Mouse (Mus musculus) CH12.LX (cell line): Measurements from ENCODE around the gene Megf8. TPM values are rescaled to one million over a fixed set of nuclear protein-coding genes. Genes with fewer than 3 reads are reported as not detected.

Experiments used
- DNase-seq: peaks from one replicate; pipeline ENCODE4 v3.0.0-alpha.2; 2013; ENCODE audit errors: extremely low read depth
- H3K27ac ChIP-seq: 2 replicates; pipeline ENCODE4 v1.5.1; 2012; ENCODE audit warnings: low read depth, mild to moderate bottlenecking, control low read depth, moderate library complexity; ENCODE audit not compliant: insufficient read depth
- H3K27me3 ChIP-seq: replicated peaks from 2 replicates; pipeline ENCODE3; 2012; ENCODE audit warnings: inconsistent platforms
- H3K36me3 ChIP-seq, 2 experiments: replicated peaks in 1 of 2; 2 replicates each; pipeline versions ENCODE3 to v1.6.1; 2012; ENCODE audit warnings: inconsistent platforms in 1 of 2, low read length in 1 of 2, mild to moderate bottlenecking in 1 of 2, mixed read lengths in 1 of 2, moderate library complexity in 1 of 2; ENCODE audit not compliant: control insufficient read depth in 1 of 2, insufficient read depth in 1 of 2
- H3K4me1 ChIP-seq, 2 experiments: 2 replicates each; pipeline ENCODE4 v1.6.1; 2012; ENCODE audit warnings: inconsistent platforms in 1 of 2, moderate library complexity in 1 of 2; ENCODE audit not compliant: insufficient read depth in 2 of 2, control insufficient read depth in 1 of 2
- H3K4me2 ChIP-seq: 2 replicates; pipeline ENCODE4 v1.6.1; 2012; ENCODE audit warnings: low read depth, mild to moderate bottlenecking, control low read depth; ENCODE audit not compliant: poor library complexity, insufficient read depth, severe bottlenecking
- H3K4me3 ChIP-seq, 3 experiments: fragments of 150-350 bp in 1 of 3; sonication (generic) in 1 of 3; replicated peaks in 1 of 3; 2 replicates each; pipeline versions ENCODE3 to v1.5.1; 2011 to 2012; ENCODE audit warnings: low read depth in 2 of 3, low read length in 2 of 3, mild to moderate bottlenecking in 2 of 3, moderate library complexity in 2 of 3, control low read depth in 1 of 3, improper control_type of control experiment in 1 of 3, inconsistent platforms in 1 of 3, mixed read lengths in 1 of 3; ENCODE audit not compliant: poor library complexity in 1 of 3
- H3K79me2 ChIP-seq: replicated peaks from 2 replicates; pipeline ENCODE4 v1.6.1; 2012; ENCODE audit warnings: mild to moderate bottlenecking, moderate library complexity; ENCODE audit not compliant: control insufficient read depth, poor library complexity, insufficient read depth, severe bottlenecking; ENCODE audit errors: extremely low read depth
- H3K9ac ChIP-seq: 2 replicates; pipeline ENCODE4 v1.6.1; 2012; ENCODE audit warnings: low read depth, mild to moderate bottlenecking, control low read depth, moderate library complexity; ENCODE audit not compliant: insufficient read depth
- H3K9me3 ChIP-seq: replicated peaks from 2 replicates; pipeline ENCODE3; 2012; ENCODE audit warnings: low read length, inconsistent platforms, mixed read lengths
- ELF1 ChIP-seq: IDR thresholded peaks from 2 replicates; pipeline ENCODE4 v1.6.1; 2014; ENCODE audit warnings: low read depth, mild to moderate bottlenecking, inconsistent platforms, low read length, improper control_type of control experiment
- GABPA ChIP-seq: IDR thresholded peaks from 2 replicates; pipeline ENCODE4 v1.6.1; 2012; ENCODE audit warnings: low read depth, low read length, improper control_type of control experiment, inconsistent platforms; ENCODE audit not compliant: insufficient replicate concordance
- JUN ChIP-seq: IDR thresholded peaks from 2 replicates; pipeline ENCODE4 v1.6.1; 2011; ENCODE audit warnings: low read depth, mild to moderate bottlenecking, low read length, improper control_type of control experiment, moderate library complexity; ENCODE audit not compliant: insufficient read depth
- MAX ChIP-seq: IDR thresholded peaks from 2 replicates; pipeline ENCODE4 v1.6.1; 2011; ENCODE audit warnings: low read length, improper control_type of control experiment
- MEF2A ChIP-seq: IDR thresholded peaks from 2 replicates; pipeline ENCODE4 v1.6.1; 2014; ENCODE audit warnings: low read depth, mild to moderate bottlenecking, inconsistent platforms, low read length, improper control_type of control experiment, borderline replicate concordance
- MYC ChIP-seq: IDR thresholded peaks from 2 replicates; pipeline ENCODE4 v1.6.1; 2011; ENCODE audit warnings: low read depth, mild to moderate bottlenecking, improper control_type of control experiment, low read length
- NELFE ChIP-seq: IDR thresholded peaks from 2 replicates; pipeline ENCODE4 v1.6.1; 2011; ENCODE audit warnings: low read depth, low read length, improper control_type of control experiment
- POLR2AphosphoS2 ChIP-seq: IDR thresholded peaks from 2 replicates; pipeline ENCODE4 v1.6.1; 2011; ENCODE audit warnings: low read depth, low read length, improper control_type of control experiment
- RAD21 ChIP-seq: IDR thresholded peaks from 2 replicates; pipeline ENCODE4 v1.6.1; 2011; ENCODE audit warnings: low read depth, mild to moderate bottlenecking, low read length, improper control_type of control experiment, moderate library complexity
- UBTF ChIP-seq: IDR thresholded peaks from 2 replicates; pipeline ENCODE4 v1.6.1; 2012; ENCODE audit warnings: low read depth, mild to moderate bottlenecking, inconsistent platforms, low read length, improper control_type of control experiment, moderate library complexity
- USF2 ChIP-seq: conservative IDR thresholded peaks from 2 replicates; pipeline ENCODE4 v1.6.1; 2011; ENCODE audit warnings: low read depth, low read length, improper control_type of control experiment
- ZC3H11A ChIP-seq: IDR thresholded peaks from 2 replicates; pipeline ENCODE4 v1.6.1; 2012; ENCODE audit warnings: low read depth, mild to moderate bottlenecking, inconsistent platforms, low read length, improper control_type of control experiment
- ZKSCAN1 ChIP-seq: IDR thresholded peaks from 2 replicates; pipeline ENCODE4 v1.6.1; 2012; ENCODE audit warnings: low read depth, inconsistent platforms, low read length, improper control_type of control experiment, borderline replicate concordance
- ZMIZ1 ChIP-seq: IDR thresholded peaks from 2 replicates; pipeline ENCODE4 v1.6.1; 2012; ENCODE audit warnings: low read depth, mild to moderate bottlenecking, inconsistent platforms, low read length, improper control_type of control experiment
- dilution Hi-C: fragments of 300-500 bp; cut with MboI; formaldehyde crosslinking; loops from 2 replicates; pipeline ENCODE4 v1.14.3; 2020; ENCODE audit warnings: low sequenced_read_pairs; ENCODE audit not compliant: extremely low pct_unique_long_range_greater_than_20kb, extremely low pct_ligation_motif_present
- in situ Hi-C: fragments of 300-500 bp; cut with MboI; formaldehyde crosslinking; loops from 3 replicates; pipeline ENCODE4 v1.14.3; 2019; ENCODE audit warnings: low sequenced_read_pairs, low pct_ligation_motif_present, low pct_unique_long_range_greater_than_20kb, mixed read lengths
- polyA plus RNA-seq: library from polyadenylated mRNA; unstranded; fragments of >175 nt; gene quantifications from 2 replicates; pipeline ENCODE4 v1.2.1, GENCODE M21; 2012; ENCODE audit warnings: low read depth; ENCODE audit not compliant: insufficient read length
- total RNA-seq, 2 experiments: library from RNA; depleted of rRNA; stranded (reverse); fragments of 300-350 nt in 1 of 2; fragments of >200 nt in 1 of 2; gene quantifications; 2 replicates each; pipeline ENCODE4 v1.2.3; 2012 to 2014

Megf8 gene
- total and polyA plus RNA-seq, 3 experiments, result 0.62 to 1.7 (median 1.2) TPM

- Histone ChIP-seq H3K4me1 (no peaks in the 10 kb centered on the region), H3K4me3 (no peak overlapping the region), H3K4me2 (no peak overlapping the region), H3K27me3 (peaks cover 75% of the 10 kb centered on the region), H3K79me2 (no peaks in the 10 kb centered on the region), H3K9ac (no peak overlapping the region), H3K9me3 (no peaks in the 10 kb centered on the region)
- dilution Hi-C loops, result no loop called here
- in situ Hi-C loops, result no loop called here
- TF ChIP-seq NELFE (no peak), UBTF (no peak), JUN (no peak), ZKSCAN1 (no peak), MYC (no peak), MEF2A (no peak), ZC3H11A (no peak), USF2 (no peak), ZMIZ1 (no peak), GABPA (no peak), RAD21 (no peak), MAX (no peak)
- TF ChIP-seq, all 38 proteins: peak for 0
- DNase-seq, result no peak
- Histone ChIP-seq H3K36me3 (no peaks in the 10 kb centered on the region), H3K27ac (no peak overlapping the region)
These were observed 11.5 kb upstream of the Megf8 start for GRCm38 (mm10) chr7:25305481-25305880.

- peaks cover 78% of the 10 kb centered on the region for H3K27me3 ChIP-seq
- in situ Hi-C loops, result no loop called here
- no peak within 1 kb of the TSS for H3K4me2 ChIP-seq
- no peak for DNase-seq
- no peaks in the 10 kb centered on the region for H3K4me1 ChIP-seq
- H3K36me3 ChIP-seq, result no peaks in the 10 kb centered on the region
- TF ChIP-seq ELF1 (no peak), POLR2AphosphoS2 (no peak), JUN (no peak)
- TF ChIP-seq, all 38 proteins: peak for 0
- no peak within 1 kb of the TSS for H3K27ac ChIP-seq
- H3K79me2 ChIP-seq, result no peaks in the 10 kb centered on the region
- dilution Hi-C loops, result no loop called here
- no peak within 1 kb of the TSS for H3K4me3 ChIP-seq
- no peak within 1 kb of the TSS for H3K9ac ChIP-seq
- no peaks in the 10 kb centered on the region for H3K9me3 ChIP-seq
These were observed 10.9 kb upstream of the Megf8 start, which contains the start of gene Tmem145 for GRCm38 (mm10) chr7:25305956-25306613. Tmem145 (plus strand) TSS chr7:25306106.
